22 mouse cellular contexts compared by ENCODE assay signal in the genomic region with DNA sequence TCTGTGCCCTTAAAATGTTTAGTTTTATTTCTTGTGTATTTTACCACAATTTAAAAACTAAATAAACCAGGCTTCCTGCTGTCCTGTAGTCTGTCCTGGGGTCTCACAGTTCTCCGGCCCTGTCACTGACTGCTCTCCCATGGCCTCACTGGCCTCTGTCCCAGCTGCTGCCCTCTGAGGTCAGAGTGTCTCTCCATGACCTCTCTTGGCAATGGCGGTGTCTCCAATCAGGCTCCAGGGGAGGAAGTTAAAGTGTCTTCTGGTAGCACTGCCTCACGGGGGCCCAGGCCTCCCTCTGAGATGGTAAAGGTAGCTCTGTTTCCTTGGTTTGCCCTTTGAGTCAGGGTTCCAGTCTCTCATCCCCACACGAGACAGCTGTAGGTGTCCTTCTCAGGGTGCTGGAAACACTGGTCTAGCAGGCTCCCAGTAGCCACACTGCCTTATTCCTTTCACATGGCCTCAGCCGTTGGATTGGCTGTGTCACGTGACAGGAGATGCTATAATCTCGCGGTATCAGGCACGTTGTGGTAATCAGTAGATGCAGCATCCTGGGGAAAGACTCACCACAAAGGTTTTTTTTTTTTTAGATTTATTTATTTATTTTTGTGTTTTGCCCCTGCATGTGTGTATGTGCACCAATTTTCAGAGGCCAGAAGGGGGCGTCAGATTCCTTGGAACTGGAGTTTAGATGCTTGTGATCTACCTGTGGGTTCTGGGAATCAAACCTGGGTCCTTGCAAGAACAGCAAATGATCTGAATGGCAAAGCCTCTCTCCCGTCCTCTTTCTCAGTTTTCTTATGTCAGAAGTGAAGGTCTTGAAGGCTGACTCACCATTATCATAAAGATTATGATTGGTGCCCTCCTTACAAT. TPM values are rescaled to one million over a fixed set of nuclear protein-coding genes. Genes with fewer than 3 reads are reported as not detected.
A peak's percentile ranks its signal among the peaks of the same experiment; 100 is the strongest.
DNase-seq lines count a peak whose midpoint lies in the region; ATAC-seq and TF ChIP-seq lines count a peak whose summit lies in the region.
"Had no signal": no experiment of that assay in that cellular context is flagged by ENCODE, and none has a peak within 500 bp of the region (broad histone marks: within the 10 kb centered on the region; RNA-seq: fewer than 3 reads in every experiment).

No protein-coding gene starts in this region.

- H3K9me3 ChIP-seq in midbrain, postnatal 0 days (ENCODE audit: low read length): no peaks in the 10 kb centered on the region
- 0 out of 2 replicates have a peak, but pooled peaks cover 4% of the 10 kb centered on the region for H3K9me3 ChIP-seq in midbrain, embryonic 16.5 days (replicated peaks; ENCODE audit: control insufficient read depth, low read length, poor library complexity, severe bottlenecking)
- H3K9me3 ChIP-seq: embryonic facial prominence, embryonic 10.5 days; intestine, embryonic 15.5 days; midbrain, embryonic 13.5 days had no signal

- no peaks in the 10 kb centered on the region for H3K27me3 ChIP-seq in midbrain, postnatal 0 days (ENCODE audit: insufficient read depth, low read length)
- H3K27me3 ChIP-seq in midbrain, embryonic 16.5 days (ENCODE audit: control insufficient read depth, insufficient read depth, low read depth, low read length): no peaks in the 10 kb centered on the region
- no peaks in the 10 kb centered on the region for H3K27me3 ChIP-seq in thymus, adult 2 months (ENCODE audit: control insufficient read depth, insufficient read depth, low read length)
- H3K27me3 ChIP-seq: heart, embryonic 15.5 days; intestine, embryonic 15.5 days; midbrain, embryonic 13.5 days; neural tube, embryonic 12.5 days had no signal

- H3K4me2 ChIP-seq in midbrain, postnatal 0 days (ENCODE audit: low read depth, low read length, poor library complexity, severe bottlenecking): no peak overlapping the region
- no peak overlapping the region for H3K4me2 ChIP-seq in midbrain, embryonic 16.5 days (ENCODE audit: low read length)
- H3K4me2 ChIP-seq: heart, embryonic 15.5 days; intestine, embryonic 15.5 days; midbrain, embryonic 13.5 days; neural tube, embryonic 12.5 days had no signal

- 87% methylated on average over 11 of the region's 11 CpGs for WGBS in midbrain, postnatal 0 days
- WGBS in midbrain, embryonic 16.5 days: 87% methylated on average over 11 of the region's 11 CpGs
- WGBS in thymus, adult 2 months: 65% methylated on average over 11 of the region's 11 CpGs

- no peaks in the 10 kb centered on the region for H3K4me1 ChIP-seq in midbrain, postnatal 0 days (ENCODE audit: insufficient read depth, low read length)
- H3K4me1 ChIP-seq in midbrain, embryonic 16.5 days (ENCODE audit: control insufficient read depth, insufficient read depth, low read length): no peaks in the 10 kb centered on the region
- peaks cover 2% of the 10 kb centered on the region; the same call in 1 of the 2 replicates for H3K4me1 ChIP-seq in thymus, adult 2 months (replicated peaks; ENCODE audit: control insufficient read depth, insufficient read depth, low read length)
- H3K4me1 ChIP-seq: hindbrain, embryonic 10.5 days; intestine, embryonic 15.5 days; midbrain, embryonic 13.5 days; neural tube, embryonic 12.5 days had no signal

- 0 out of 2 replicates have a peak, but pooled peaks have one; percentile 3 for TF ChIP-seq CTCF in midbrain, postnatal 0 days (IDR thresholded peaks at IDR 0.05)
- TF ChIP-seq CTCF in thymus, adult 2 months (IDR thresholded peaks at IDR 0.05; ENCODE audit: borderline replicate concordance, control insufficient read depth, extremely low read depth, insufficient read depth, low read length, poor library complexity): no peak

- no peaks in the 10 kb centered on the region for H3K36me3 ChIP-seq in midbrain, postnatal 0 days (ENCODE audit: insufficient read depth, low read length)
- no peaks in the 10 kb centered on the region for H3K36me3 ChIP-seq in midbrain, embryonic 16.5 days (ENCODE audit: control insufficient read depth, insufficient read depth, low read length)
- H3K36me3 ChIP-seq in thymus, adult 2 months (ENCODE audit: control insufficient read depth, insufficient read depth, low read length): no peaks in the 10 kb centered on the region
- H3K36me3 ChIP-seq: embryonic facial prominence, embryonic 10.5 days; heart, embryonic 15.5 days; hindbrain, embryonic 10.5 days; intestine, embryonic 15.5 days; midbrain, embryonic 13.5 days; neural tube, embryonic 12.5 days had no signal

- TF ChIP-seq POLR2A in thymus, adult 2 months (IDR thresholded peaks at IDR 0.05; ENCODE audit: control insufficient read depth, extremely low read depth, insufficient read depth, low read length, poor library complexity): no peak

- no peak overlapping the region for H3K4me3 ChIP-seq in midbrain, postnatal 0 days (ENCODE audit: low read depth, low read length)
- H3K4me3 ChIP-seq in midbrain, embryonic 16.5 days (ENCODE audit: low read depth, low read length): no peak overlapping the region
- no peak overlapping the region for H3K4me3 ChIP-seq in thymus, adult 2 months (ENCODE audit: control insufficient read depth, insufficient read depth, low read length)
- H3K4me3 ChIP-seq: embryonic facial prominence, embryonic 10.5 days; erythroblast, embryonic 14.5 days; heart, embryonic 15.5 days; hindbrain, embryonic 10.5 days; intestine, embryonic 15.5 days; midbrain, embryonic 13.5 days; neural tube, embryonic 12.5 days had no signal

- H3K27ac ChIP-seq in midbrain, postnatal 0 days (ENCODE audit: low read depth, low read length): no peak overlapping the region
- H3K27ac ChIP-seq in midbrain, embryonic 16.5 days (ENCODE audit: low read length): no peak overlapping the region
- no peak overlapping the region for H3K27ac ChIP-seq in thymus, adult 2 months (ENCODE audit: control insufficient read depth, insufficient read depth, low read length)
- H3K27ac ChIP-seq: embryonic facial prominence, embryonic 10.5 days; heart, embryonic 15.5 days; hindbrain, embryonic 10.5 days; intestine, embryonic 15.5 days; midbrain, embryonic 13.5 days; neural tube, embryonic 12.5 days had no signal

- peak; percentile 79 for DNase-seq in heart, adult 11 months
- no peak for DNase-seq in heart, adult 9 months (ENCODE audit: low spot score in 2 of 2)
- DNase-seq in midbrain, postnatal 0 days (ENCODE audit: low spot score): no peak
- DNase-seq in adrenal gland, postnatal 36 days: peak; percentile 24 to 32
- DNase-seq in thymus, adult 2 months: no peak
- no peak for DNase-seq in cerebellum, postnatal 14 days
- no peak for DNase-seq in urinary bladder, postnatal 14 days (ENCODE audit: low spot score)
- DNase-seq: cerebellum, postnatal 25 days; left cerebral cortex, postnatal 4 days; lung, adult 18-20 months; lung, postnatal 4 days; right cerebral cortex, postnatal 14 days had no signal

- no peak for ATAC-seq in midbrain, postnatal 0 days (ENCODE audit: low FRiP score)
- no peak for ATAC-seq in midbrain, embryonic 16.5 days
- ATAC-seq: forebrain, embryonic 16.5 days; intestine, embryonic 15.5 days; midbrain, embryonic 13.5 days had no signal

- no peak overlapping the region for H3K9ac ChIP-seq in midbrain, postnatal 0 days (replicated peaks; ENCODE audit: low read length, poor library complexity, severe bottlenecking)
- no peak overlapping the region for H3K9ac ChIP-seq in midbrain, embryonic 16.5 days (ENCODE audit: low read depth, low read length)
- H3K9ac ChIP-seq: heart, embryonic 15.5 days; intestine, embryonic 15.5 days; midbrain, embryonic 13.5 days; neural tube, embryonic 12.5 days had no signal

RNA-seq across cellular contexts. Expression of gene Slc15a1, which starts 48.4 kb away (rescaled TPM):
- 0.05 TPM in 1 of 2 replicates, not detected in the other for total RNA-seq in midbrain, postnatal 0 days (2014; rRNA removed)
- polyA plus RNA-seq in midbrain, postnatal 0 days (2015; fragmentation: Nextera tagmentation; extraction: Ambion mirVana): 0.06 and 0.12 TPM in 2 replicates
- 0.12 TPM in 1 of 2 replicates, not detected in the other for polyA plus RNA-seq in midbrain, embryonic 16.5 days (2015; fragmentation: Nextera tagmentation; extraction: Ambion mirVana)
- total RNA-seq in adrenal gland, postnatal 36 days (2021): not detected
- polyA plus RNA-seq in thymus, adult 2 months (2012; rRNA removed): 2.0 and 2.4 TPM in 2 replicates
- total RNA-seq: gastrocnemius, postnatal 4 days had no signal
- polyA plus RNA-seq: forebrain, embryonic 16.5 days; neural tube, embryonic 12.5 days had no signal

Comparison
In these comparisons a context has a peak if more than half of its experiments do, and no peak if none do; other contexts are left out.
1. DNase-seq: peak in heart, adult 11 months (single experiment) and adrenal gland, postnatal 36 days (2 of 2); none in heart, adult 9 months (0 of 2), midbrain, postnatal 0 days (single experiment), thymus, adult 2 months (single experiment), cerebellum, postnatal 14 days (0 of 2) and urinary bladder, postnatal 14 days (single experiment).